Mouse (Mus musculus) bone marrow macrophage, adult 2 months (primary cell): Measurements from ENCODE around the gene Bmf. TPM values are rescaled to one million over a fixed set of nuclear protein-coding genes. Genes with fewer than 3 reads are reported as not detected.

Source experiments
- H3K27ac ChIP-seq: 2 replicates; pipeline ENCODE4 v1.5.1; 2012; ENCODE audit warnings: low read depth, low read length; ENCODE audit not compliant: insufficient read depth
- H3K4me1 ChIP-seq: 2 replicates; pipeline ENCODE4 v1.6.1; 2012; ENCODE audit warnings: low read length; ENCODE audit not compliant: control insufficient read depth, insufficient read depth
- H3K4me3 ChIP-seq: 2 replicates; pipeline ENCODE4 v1.5.1; 2012; ENCODE audit warnings: mild to moderate bottlenecking, low read length, moderate library complexity; ENCODE audit not compliant: insufficient read depth
- CTCF ChIP-seq: IDR thresholded peaks from 2 replicates; pipeline ENCODE4 v1.5.1; 2012; ENCODE audit warnings: low read depth, mild to moderate bottlenecking, low read length, moderate library complexity
- POLR2A ChIP-seq: IDR thresholded peaks from 2 replicates; pipeline ENCODE4 v1.6.1; 2012; ENCODE audit warnings: mild to moderate bottlenecking, low read depth, low read length, borderline replicate concordance
- polyA plus RNA-seq: library from polyadenylated mRNA; stranded (reverse); fragments of >200 nt; gene quantifications from 2 replicates; pipeline ENCODE4 v1.2.4, GENCODE M21; 2012; ENCODE audit not compliant: missing spikeins, insufficient read depth, insufficient read length

Bmf gene
- polyA plus RNA-seq, 1 experiment, result 44.1 TPM

DNA sequence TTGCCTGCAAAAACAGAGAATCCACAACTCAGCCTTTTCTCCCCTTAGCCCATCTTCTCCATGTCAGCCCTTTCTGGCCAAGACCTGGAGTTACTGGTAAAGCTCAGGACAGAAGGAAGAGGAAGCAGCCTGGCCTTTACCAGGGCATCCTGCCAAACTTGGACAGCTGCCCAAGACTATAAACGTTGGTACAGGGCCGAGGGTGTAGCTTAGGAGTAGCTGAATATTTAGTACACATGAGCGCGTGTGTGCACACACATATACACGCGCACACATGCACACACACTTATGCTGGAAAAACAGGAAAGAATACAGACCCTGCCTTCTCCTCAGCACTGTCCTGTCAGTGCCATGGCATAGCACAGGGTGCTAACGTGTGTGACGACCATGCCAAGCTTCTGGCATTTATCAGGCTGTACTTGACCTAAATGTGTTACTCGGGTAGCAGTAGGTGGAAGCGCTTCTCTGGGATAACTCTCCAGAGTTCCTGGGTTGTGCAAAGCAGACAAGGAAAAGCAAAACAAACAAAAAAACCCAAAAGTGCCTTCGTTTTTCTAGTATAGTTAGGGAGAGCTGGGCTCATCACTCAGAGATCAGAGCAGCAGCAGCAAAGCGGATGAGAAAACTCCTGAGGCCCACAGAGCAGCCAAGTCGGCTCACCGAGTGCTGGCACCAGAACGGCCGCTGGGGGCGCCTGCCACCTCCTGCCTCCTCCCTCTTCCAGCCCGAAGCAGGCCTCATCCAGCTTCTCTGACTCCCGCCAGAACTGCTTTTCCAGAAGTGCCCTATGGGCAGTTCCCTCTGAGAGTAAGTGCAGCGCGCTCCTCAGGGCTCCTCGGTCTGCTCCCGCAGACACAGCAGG, 4.0 kb downstream of the Bmf start:
- peak overlapping the region; percentile 58 for H3K4me3 ChIP-seq
- peak overlapping the region; percentile 78 for H3K27ac ChIP-seq
- peaks cover 70% of the 10 kb centered on the region for H3K4me1 ChIP-seq
- TF ChIP-seq CTCF (peak; percentile 67), POLR2A (no peak)

DNA sequence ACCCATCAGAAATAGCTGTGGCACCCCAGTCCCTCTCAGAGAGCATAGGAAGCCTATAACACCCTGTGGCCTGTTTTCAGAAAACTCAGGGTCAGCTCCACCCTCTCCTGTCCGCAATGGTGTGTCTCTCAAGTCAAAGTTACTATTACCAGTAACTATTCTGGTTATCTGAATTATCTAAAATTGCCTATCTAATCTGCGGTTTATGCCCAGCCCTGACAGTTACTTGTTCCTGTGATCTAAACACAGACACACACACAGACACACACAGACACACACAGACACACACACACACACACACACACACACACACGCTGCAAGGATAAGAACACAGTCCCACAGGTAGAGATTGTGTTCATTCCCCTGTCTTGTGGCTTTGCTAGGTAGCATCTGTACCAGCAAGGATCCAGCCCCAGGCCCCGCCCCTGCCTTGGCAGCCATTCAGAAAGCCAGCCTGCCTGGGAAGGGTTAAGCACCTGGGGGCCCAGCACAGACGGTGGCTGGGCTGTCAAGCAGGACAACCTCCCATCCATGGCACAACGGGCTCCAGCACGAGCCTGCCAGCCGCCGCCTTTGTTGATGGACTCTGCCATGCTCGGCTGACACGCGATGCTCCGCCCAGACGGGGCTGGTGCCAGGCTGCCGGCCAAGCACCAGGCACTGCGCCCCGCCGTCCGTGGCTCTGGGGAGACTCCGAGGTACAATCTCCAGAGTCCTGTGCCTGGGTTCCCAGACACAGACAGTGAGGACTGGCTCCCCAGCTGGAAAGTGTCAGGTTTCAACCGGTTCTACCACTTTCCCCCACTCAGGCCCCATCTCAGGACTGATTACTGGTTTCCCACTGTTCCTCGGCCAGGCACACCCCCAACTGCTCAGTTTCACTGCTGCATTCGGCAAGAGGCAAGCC, 5.3 kb downstream of the Bmf start:
- Histone ChIP-seq H3K4me3 (peak overlapping the region; percentile 58), H3K4me1 (peaks cover 78% of the 10 kb centered on the region), H3K27ac (peak overlapping the region; percentile 74)
- TF ChIP-seq POLR2A (no peak), CTCF (no peak)

DNA sequence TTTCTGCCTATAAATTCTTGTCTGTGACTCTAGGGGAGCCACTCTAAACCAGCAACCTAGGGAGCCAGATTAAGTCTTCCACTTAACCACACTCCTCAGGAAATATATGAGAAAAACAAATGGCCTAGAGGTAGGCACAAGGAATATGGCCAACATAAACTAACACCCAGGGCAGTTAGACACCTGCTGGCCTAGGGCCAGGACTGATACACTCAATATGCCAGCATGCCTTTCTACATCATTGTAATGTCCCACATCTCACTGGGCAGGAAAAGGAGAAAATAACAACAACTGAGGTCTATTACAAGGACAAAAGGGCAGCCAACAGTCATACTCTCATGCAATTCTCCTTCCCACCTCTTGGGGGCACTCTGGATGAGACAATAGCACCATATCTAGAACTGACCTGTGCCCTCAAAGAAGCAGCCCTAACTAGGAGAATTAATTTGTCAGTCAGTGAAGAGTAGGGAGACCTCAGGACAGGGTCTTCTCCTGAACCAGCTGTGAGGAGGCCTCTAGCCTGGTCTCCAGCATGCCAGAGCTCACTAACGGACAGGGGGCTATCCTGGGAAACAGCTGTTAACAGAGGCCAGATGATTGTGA, 6.4 kb downstream of the Bmf start:
- TF ChIP-seq POLR2A (no peak), CTCF (0 out of 2 replicates have a peak, but pooled peaks have one; percentile 31)
- no peak overlapping the region for H3K4me3 ChIP-seq
- H3K27ac ChIP-seq, result no peak overlapping the region
- H3K4me1 ChIP-seq, result peaks cover 74% of the 10 kb centered on the region

DNA sequence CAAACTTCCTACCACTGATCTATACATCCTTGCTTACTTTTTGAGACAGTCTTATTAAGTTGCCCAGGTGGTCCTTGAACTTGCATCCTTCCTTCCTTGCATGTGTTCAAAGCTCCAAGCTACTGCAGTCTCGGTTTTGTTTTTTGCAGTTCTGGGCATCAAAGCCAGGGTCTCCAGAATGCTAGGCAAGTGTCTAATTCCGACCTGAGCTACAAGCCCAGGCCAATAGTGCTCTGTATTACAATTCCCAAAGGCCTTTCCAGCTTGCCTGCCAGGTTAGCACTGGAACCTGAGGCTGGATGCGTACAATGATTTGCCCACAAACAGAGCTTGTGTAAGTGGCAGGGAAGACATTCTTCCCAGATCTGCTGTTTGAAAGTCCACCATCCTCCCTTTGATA, 7.8 kb downstream of the Bmf start:
- Histone ChIP-seq H3K27ac (peak overlapping the region; percentile 91), H3K4me1 (peaks cover 74% of the 10 kb centered on the region), H3K4me3 (no peak overlapping the region)
- no peak for TF ChIP-seq POLR2A
- no peak for TF ChIP-seq CTCF

DNA sequence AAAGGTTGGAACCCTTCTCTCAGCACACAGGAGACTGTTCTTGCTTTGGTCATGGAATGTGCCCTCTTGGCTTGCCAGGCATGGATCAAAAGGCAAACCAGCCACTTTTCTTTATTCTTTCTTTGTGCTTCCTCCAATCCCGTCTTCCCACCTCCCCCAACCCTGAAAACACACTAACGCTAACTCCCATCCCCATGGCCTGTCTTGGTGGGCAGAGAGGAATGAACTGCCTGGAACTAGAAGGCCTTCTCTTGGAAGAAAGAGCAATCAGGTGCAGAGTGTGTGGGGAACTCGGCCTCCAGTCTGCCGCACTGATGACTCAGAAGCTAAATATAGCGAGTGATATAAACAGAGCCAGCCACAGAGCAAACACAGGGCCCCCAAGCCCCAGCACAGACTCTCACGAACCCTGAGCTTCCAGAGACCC, 8.8 kb downstream of the Bmf start:
- Histone ChIP-seq H3K4me1 (peaks cover 72% of the 10 kb centered on the region), H3K27ac (peak overlapping the region; percentile 99), H3K4me3 (peak overlapping the region; percentile 38)
- TF ChIP-seq POLR2A, result no peak
- no peak for TF ChIP-seq CTCF

DNA sequence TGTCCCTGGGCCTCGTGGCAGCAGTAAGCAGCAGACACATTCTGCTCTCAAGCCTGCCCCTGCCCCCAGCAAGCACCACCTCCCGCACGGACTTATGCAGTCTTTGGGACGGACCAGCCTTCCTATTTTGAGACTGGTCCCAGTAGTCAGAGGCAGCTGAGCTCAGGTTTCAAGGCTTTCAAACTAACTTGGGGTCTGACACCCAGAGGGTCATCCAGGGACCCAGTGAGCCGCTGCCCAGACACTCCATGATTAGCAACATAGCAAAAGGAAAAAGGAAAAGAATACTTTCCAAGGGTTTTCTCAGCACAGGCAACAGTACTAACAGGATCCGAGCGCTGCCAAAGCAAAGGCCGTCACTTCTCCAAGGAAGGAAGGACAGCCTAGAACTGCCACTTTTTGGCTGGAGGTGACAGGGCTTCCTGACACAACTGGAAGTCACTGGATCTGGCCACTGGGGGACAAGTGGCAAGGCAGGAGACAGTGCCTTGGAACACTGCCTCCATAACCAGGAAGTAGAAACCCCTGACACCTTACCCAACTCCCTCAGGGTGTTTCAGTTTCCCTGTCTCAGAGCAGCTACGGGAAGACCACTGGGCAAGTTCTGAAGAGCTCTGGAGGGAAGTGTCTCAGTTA, 9.5 kb downstream of the Bmf start:
- TF ChIP-seq CTCF (peak; percentile 31; the same call in 1 of the 2 replicates), POLR2A (no peak)
- peak overlapping the region; percentile 99 for H3K27ac ChIP-seq
- H3K4me1 ChIP-seq, result peaks cover 68% of the 10 kb centered on the region
- H3K4me3 ChIP-seq, result peak overlapping the region; percentile 38

DNA sequence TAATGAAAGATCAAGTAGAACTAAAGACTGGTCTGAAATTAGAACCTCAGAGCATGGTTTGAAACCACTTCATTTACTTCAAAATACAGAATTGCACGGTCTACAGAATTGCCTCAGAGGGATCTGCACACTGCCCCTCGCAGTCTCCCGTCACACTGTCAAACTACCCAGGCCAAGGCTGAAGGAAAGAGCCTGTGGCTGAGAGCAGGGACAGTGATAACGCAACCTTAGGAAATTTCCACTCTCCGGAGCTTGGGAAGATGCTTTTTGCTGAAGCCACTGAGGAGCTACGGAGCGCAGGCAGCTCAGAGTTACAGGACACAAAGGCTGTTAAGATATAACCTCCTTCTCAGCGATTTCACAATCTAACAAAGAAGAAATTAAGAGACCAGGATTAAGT, 10.4 kb downstream of the Bmf start:
- H3K27ac ChIP-seq, result peak overlapping the region; percentile 99; the same call in 1 of the 2 replicates
- H3K4me3 ChIP-seq, result no peak overlapping the region
- peaks cover 71% of the 10 kb centered on the region for H3K4me1 ChIP-seq
- TF ChIP-seq CTCF (no peak), POLR2A (no peak)

DNA sequence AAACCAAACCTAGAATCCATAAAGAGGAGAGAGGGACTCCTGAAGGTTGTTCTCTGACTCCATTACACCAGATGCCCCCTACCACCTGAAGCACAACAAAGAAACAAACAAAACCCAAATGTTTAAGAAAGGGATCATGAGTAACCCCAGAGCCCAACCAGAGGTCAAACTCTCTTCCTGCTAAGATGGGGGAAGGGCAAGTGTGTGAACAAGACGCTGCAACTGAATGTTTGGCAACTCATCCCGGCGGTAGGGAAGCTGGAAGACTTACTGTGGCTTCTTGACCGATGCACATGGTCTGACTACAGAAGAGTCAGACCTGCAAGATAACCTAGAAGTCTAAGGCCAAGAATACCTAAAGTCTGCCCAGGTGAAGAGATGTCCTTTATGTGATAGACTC, 12.3 kb downstream of the Bmf start:
- no peak overlapping the region for H3K4me3 ChIP-seq
- peak overlapping the region; percentile 71 for H3K27ac ChIP-seq
- H3K4me1 ChIP-seq, result peaks cover 66% of the 10 kb centered on the region
- no peak for TF ChIP-seq CTCF
- TF ChIP-seq POLR2A, result no peak

DNA sequence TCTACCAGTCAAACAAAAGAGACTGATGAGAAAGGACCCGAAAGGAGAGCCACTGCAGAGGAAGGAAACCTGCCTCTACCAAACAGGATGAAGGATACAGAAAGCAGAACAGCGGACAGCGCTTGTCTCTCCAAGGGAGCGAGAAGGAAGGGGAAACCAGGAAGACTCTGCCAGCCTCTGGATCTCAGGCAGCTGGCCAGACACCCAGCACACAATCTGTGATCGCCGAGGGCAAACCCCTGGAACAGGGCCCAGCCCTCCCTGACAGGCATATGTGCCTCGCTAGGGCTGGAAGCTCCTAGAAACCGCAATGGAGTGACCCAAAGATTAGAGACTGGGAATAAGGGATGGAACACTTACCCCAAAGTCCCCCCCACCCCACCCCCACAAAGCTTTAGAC, 12.9 kb downstream of the Bmf start:
- Histone ChIP-seq H3K27ac (peak overlapping the region; percentile 71; the same call in 1 of the 2 replicates), H3K4me3 (no peak overlapping the region), H3K4me1 (peaks cover 60% of the 10 kb centered on the region)
- TF ChIP-seq CTCF (no peak), POLR2A (no peak)
